Mouse (Mus musculus): ENCODE measurements around the gene Xrcc4. TPM values are rescaled to one million over a fixed set of nuclear protein-coding genes. Genes with fewer than 3 reads are reported as not detected.
A peak's percentile ranks its signal among the peaks of the same experiment; 100 is the strongest.

Gene Xrcc4
- polyA plus RNA-seq, 1 experiment from 2014 or later = 11.8 TPM

- 84% methylated on average over 3 of the region's 3 CpGs for WGBS
- ATAC-seq (replicated peaks; ENCODE audit: low FRiP score) (no peak), DNase-seq (ENCODE audit: low spot score) (no peak)
- Histone ChIP-seq H3K36me3 (ENCODE audit: control insufficient read depth, insufficient read depth, low read length) (no peaks in the 10 kb centered on the region), H3K27ac (ENCODE audit: low read depth, low read length) (no peak overlapping the region), H3K9me3 (ENCODE audit: control insufficient read depth, low read length) (no peaks in the 10 kb centered on the region), H3K4me3 (ENCODE audit: low read depth, low read length) (no peak overlapping the region), H3K9ac (ENCODE audit: low read length) (no peak overlapping the region), H3K4me2 (ENCODE audit: low read depth, low read length, severe bottlenecking) (no peak overlapping the region), H3K27me3 (ENCODE audit: control insufficient read depth, insufficient read depth, low read length) (no peaks in the 10 kb centered on the region), H3K4me1 (replicated peaks; ENCODE audit: control insufficient read depth, insufficient read depth, low read length) (no peaks in the 10 kb centered on the region)
Observed at GRCm38 (mm10) chr13:90052408-90052807, 37.0 kb downstream of the Xrcc4 start.

GRCm38 (mm10) chr13:90051735-90052134 is 37.7 kb downstream of the Xrcc4 start:
- DNase-seq (ENCODE audit: low spot score) = no peak
- no peak overlapping the region for H3K27ac ChIP-seq (ENCODE audit: low read depth, low read length)
- WGBS = 79% methylated on average over 6 of the region's 6 CpGs
- no peak for ATAC-seq (replicated peaks; ENCODE audit: low FRiP score)
- H3K4me3 ChIP-seq (ENCODE audit: low read depth, low read length) = no peak overlapping the region
- H3K36me3 ChIP-seq (ENCODE audit: control insufficient read depth, insufficient read depth, low read length) = no peaks in the 10 kb centered on the region
- H3K4me1 ChIP-seq (replicated peaks; ENCODE audit: control insufficient read depth, insufficient read depth, low read length) = no peaks in the 10 kb centered on the region
- no peaks in the 10 kb centered on the region for H3K27me3 ChIP-seq (ENCODE audit: control insufficient read depth, insufficient read depth, low read length)
- H3K9ac ChIP-seq (ENCODE audit: low read length) = no peak overlapping the region
- H3K9me3 ChIP-seq (ENCODE audit: control insufficient read depth, low read length) = no peaks in the 10 kb centered on the region
- H3K4me2 ChIP-seq (ENCODE audit: low read depth, low read length, severe bottlenecking) = no peak overlapping the region

- DNase-seq (ENCODE audit: low spot score) (peak; percentile 51), ATAC-seq (replicated peaks; ENCODE audit: low FRiP score) (peak; percentile 49; the same call in 1 of the 2 replicates)
- no peaks in the 10 kb centered on the region for H3K36me3 ChIP-seq (ENCODE audit: control insufficient read depth, insufficient read depth, low read length)
- WGBS = 6% methylated on average over 2 of the region's 2 CpGs
- no peaks in the 10 kb centered on the region for H3K4me1 ChIP-seq (replicated peaks; ENCODE audit: control insufficient read depth, insufficient read depth, low read length)
- no peak overlapping the region for H3K9ac ChIP-seq (ENCODE audit: low read length)
- 0 out of 2 replicates have a peak, but pooled peaks cover 3% of the 10 kb centered on the region for H3K27me3 ChIP-seq (ENCODE audit: control insufficient read depth, insufficient read depth, low read length)
- H3K9me3 ChIP-seq (ENCODE audit: control insufficient read depth, low read length) = no peaks in the 10 kb centered on the region
- H3K4me3 ChIP-seq (ENCODE audit: low read depth, low read length) = no peak overlapping the region
- H3K27ac ChIP-seq (ENCODE audit: low read depth, low read length) = no peak overlapping the region
- H3K4me2 ChIP-seq (ENCODE audit: low read depth, low read length, severe bottlenecking) = no peak overlapping the region
Observed at GRCm38 (mm10) chr13:90039613-90040012, 49.8 kb downstream of the Xrcc4 start.

GRCm38 (mm10) chr13:90032977-90033376 is 56.4 kb downstream of the Xrcc4 start:
- Histone ChIP-seq H3K27ac (ENCODE audit: low read depth, low read length) (no peak overlapping the region), H3K4me1 (replicated peaks; ENCODE audit: control insufficient read depth, insufficient read depth, low read length) (no peaks in the 10 kb centered on the region), H3K9me3 (ENCODE audit: control insufficient read depth, low read length) (no peaks in the 10 kb centered on the region), H3K9ac (ENCODE audit: low read length) (no peak overlapping the region), H3K4me3 (ENCODE audit: low read depth, low read length) (no peak overlapping the region), H3K4me2 (ENCODE audit: low read depth, low read length, severe bottlenecking) (no peak overlapping the region), H3K27me3 (ENCODE audit: control insufficient read depth, insufficient read depth, low read length) (no peaks in the 10 kb centered on the region), H3K36me3 (ENCODE audit: control insufficient read depth, insufficient read depth, low read length) (no peaks in the 10 kb centered on the region)
- ATAC-seq (replicated peaks; ENCODE audit: low FRiP score) = no peak
- WGBS = 66% methylated on average over 4 of the region's 4 CpGs
- no peak for DNase-seq (ENCODE audit: low spot score)

GRCm38 (mm10) chr13:90032523-90032922 is 56.9 kb downstream of the Xrcc4 start:
- DNase-seq (ENCODE audit: low spot score) (no peak), ATAC-seq (replicated peaks; ENCODE audit: low FRiP score) (no peak)
- Histone ChIP-seq H3K27ac (ENCODE audit: low read depth, low read length) (no peak overlapping the region), H3K36me3 (ENCODE audit: control insufficient read depth, insufficient read depth, low read length) (no peaks in the 10 kb centered on the region), H3K4me3 (ENCODE audit: low read depth, low read length) (no peak overlapping the region), H3K4me1 (replicated peaks; ENCODE audit: control insufficient read depth, insufficient read depth, low read length) (no peaks in the 10 kb centered on the region), H3K9me3 (ENCODE audit: control insufficient read depth, low read length) (no peaks in the 10 kb centered on the region), H3K4me2 (ENCODE audit: low read depth, low read length, severe bottlenecking) (no peak overlapping the region), H3K9ac (ENCODE audit: low read length) (no peak overlapping the region), H3K27me3 (ENCODE audit: control insufficient read depth, insufficient read depth, low read length) (no peaks in the 10 kb centered on the region)
- 17% methylated on average over 2 of the region's 2 CpGs for WGBS

- Histone ChIP-seq H3K27ac (ENCODE audit: low read depth, low read length) (no peak overlapping the region), H3K4me3 (ENCODE audit: low read depth, low read length) (no peak overlapping the region), H3K9ac (ENCODE audit: low read length) (no peak overlapping the region), H3K9me3 (ENCODE audit: control insufficient read depth, low read length) (no peaks in the 10 kb centered on the region), H3K4me2 (ENCODE audit: low read depth, low read length, severe bottlenecking) (no peak overlapping the region), H3K36me3 (ENCODE audit: control insufficient read depth, insufficient read depth, low read length) (no peaks in the 10 kb centered on the region), H3K4me1 (replicated peaks; ENCODE audit: control insufficient read depth, insufficient read depth, low read length) (no peaks in the 10 kb centered on the region), H3K27me3 (ENCODE audit: control insufficient read depth, insufficient read depth, low read length) (no peaks in the 10 kb centered on the region)
- DNase-seq (ENCODE audit: low spot score) = no peak
- WGBS = 84% methylated on average over 3 of the region's 3 CpGs
- no peak for ATAC-seq (replicated peaks; ENCODE audit: low FRiP score)
Observed at GRCm38 (mm10) chr13:90030911-90031310, 58.5 kb downstream of the Xrcc4 start.

GRCm38 (mm10) chr13:90012620-90013019 is 76.8 kb downstream of the Xrcc4 start:
- Histone ChIP-seq H3K9me3 (ENCODE audit: control insufficient read depth, low read length) (no peaks in the 10 kb centered on the region), H3K9ac (ENCODE audit: low read length) (no peak overlapping the region), H3K4me2 (ENCODE audit: low read depth, low read length, severe bottlenecking) (no peak overlapping the region), H3K27ac (ENCODE audit: low read depth, low read length) (no peak overlapping the region), H3K27me3 (ENCODE audit: control insufficient read depth, insufficient read depth, low read length) (no peaks in the 10 kb centered on the region), H3K4me3 (ENCODE audit: low read depth, low read length) (no peak overlapping the region), H3K4me1 (replicated peaks; ENCODE audit: control insufficient read depth, insufficient read depth, low read length) (no peaks in the 10 kb centered on the region), H3K36me3 (ENCODE audit: control insufficient read depth, insufficient read depth, low read length) (no peaks in the 10 kb centered on the region)
- ATAC-seq (replicated peaks; ENCODE audit: low FRiP score) (no peak), DNase-seq (ENCODE audit: low spot score) (no peak)
- 30% methylated on average over 3 of the region's 3 CpGs for WGBS

- WGBS = 71% methylated on average over 8 of the region's 8 CpGs
- Histone ChIP-seq H3K9ac (ENCODE audit: low read length) (no peak overlapping the region), H3K4me3 (ENCODE audit: low read depth, low read length) (no peak overlapping the region), H3K27ac (ENCODE audit: low read depth, low read length) (no peak overlapping the region), H3K4me2 (ENCODE audit: low read depth, low read length, severe bottlenecking) (no peak overlapping the region), H3K27me3 (ENCODE audit: control insufficient read depth, insufficient read depth, low read length) (no peaks in the 10 kb centered on the region), H3K9me3 (ENCODE audit: control insufficient read depth, low read length) (no peaks in the 10 kb centered on the region), H3K4me1 (replicated peaks; ENCODE audit: control insufficient read depth, insufficient read depth, low read length) (no peaks in the 10 kb centered on the region), H3K36me3 (ENCODE audit: control insufficient read depth, insufficient read depth, low read length) (no peaks in the 10 kb centered on the region)
- DNase-seq (ENCODE audit: low spot score) (no peak), ATAC-seq (replicated peaks; ENCODE audit: low FRiP score) (no peak)
Observed at GRCm38 (mm10) chr13:90012198-90012597, 77.2 kb downstream of the Xrcc4 start.

- H3K9me3 ChIP-seq (ENCODE audit: control insufficient read depth, low read length) = no peaks in the 10 kb centered on the region
- no peak overlapping the region for H3K27ac ChIP-seq (ENCODE audit: low read depth, low read length)
- no peaks in the 10 kb centered on the region for H3K27me3 ChIP-seq (ENCODE audit: control insufficient read depth, insufficient read depth, low read length)
- no peak overlapping the region for H3K4me2 ChIP-seq (ENCODE audit: low read depth, low read length, severe bottlenecking)
- H3K9ac ChIP-seq (ENCODE audit: low read length) = no peak overlapping the region
- 89% methylated on average over 8 of the region's 8 CpGs for WGBS
- H3K36me3 ChIP-seq (ENCODE audit: control insufficient read depth, insufficient read depth, low read length) = no peaks in the 10 kb centered on the region
- ATAC-seq (replicated peaks; ENCODE audit: low FRiP score) (no peak), DNase-seq (ENCODE audit: low spot score) (no peak)
- no peaks in the 10 kb centered on the region for H3K4me1 ChIP-seq (replicated peaks; ENCODE audit: control insufficient read depth, insufficient read depth, low read length)
- no peak overlapping the region for H3K4me3 ChIP-seq (ENCODE audit: low read depth, low read length)
Observed at GRCm38 (mm10) chr13:90011129-90011528, 78.3 kb downstream of the Xrcc4 start.
